Mouse (Mus musculus) midbrain, embryonic 12.5 days (tissue): ENCODE results near the gene Wdr82. TPM values are rescaled to one million over a fixed set of nuclear protein-coding genes. Genes with fewer than 3 reads are reported as not detected.

Experiments
- ATAC-seq: fragments of 200-750 bp; cut with Nextera tagmentation; 2 replicates; pipeline ENCODE4 v1.8.0; 2017; ENCODE audit warnings: low read depth, moderate TSS enrichment, moderate library complexity; ENCODE audit not compliant: low FRiP score
- H3K27ac ChIP-seq: fragments of 300-500 bp; sonication (generic); replicated peaks from 2 replicates; pipeline ENCODE4 v1.5.1; 2016; ENCODE audit warnings: mild to moderate bottlenecking
- H3K27me3 ChIP-seq: fragments of 300-500 bp; sonication (generic); 2 replicates; pipeline ENCODE4 v1.6.1; 2016; ENCODE audit warnings: mild to moderate bottlenecking
- H3K36me3 ChIP-seq: fragments of 300-500 bp; sonication (generic); 2 replicates; pipeline ENCODE4 v1.6.1; 2016
- H3K4me1 ChIP-seq: fragments of 300-500 bp; sonication (generic); 2 replicates; pipeline ENCODE4 v1.6.1; 2016
- H3K4me2 ChIP-seq: fragments of 300-500 bp; sonication (generic); replicated peaks from 2 replicates; pipeline ENCODE4 v1.6.1; 2016; ENCODE audit warnings: mild to moderate bottlenecking, moderate library complexity
- H3K4me3 ChIP-seq: fragments of 300-500 bp; sonication (generic); 2 replicates; pipeline ENCODE4 v1.5.1; 2016; ENCODE audit warnings: mild to moderate bottlenecking
- H3K9ac ChIP-seq: fragments of 300-500 bp; sonication (generic); replicated peaks from 2 replicates; pipeline ENCODE4 v1.6.1; 2016; ENCODE audit warnings: mild to moderate bottlenecking, moderate library complexity
- H3K9me3 ChIP-seq: fragments of 300-500 bp; sonication (generic); 2 replicates; pipeline ENCODE4 v1.6.1; 2016; ENCODE audit warnings: mild to moderate bottlenecking
- WGBS: fragments of 180-500 bp; shearing (Covaris S2); methylation state at CpG from one replicate; pipeline ENCODE4 v1.1.7; 2016; 5-methylcytosine and 5-hydroxymethylcytosine counted together
- polyA plus RNA-seq: library from polyadenylated mRNA; unstranded; fragments of >200 nt; fragmentation: Nextera tagmentation; extraction: Ambion mirVana; gene quantifications from 2 replicates; pipeline ENCODE4 v1.2.1, GENCODE M21; 2016

The Wdr82 gene
- polyA plus RNA-seq, 1 experiment from 2014 or later, result 35.6 TPM

GRCm38 (mm10) chr9:106148541-106149398 is 22.0 kb upstream of the Wdr82 start:
- Histone ChIP-seq H3K4me1 (peaks cover 45% of the 10 kb centered on the region), H3K4me2 (peak overlapping the region; percentile 78), H3K4me3 (peak overlapping the region; percentile 85), H3K27me3 (no peaks in the 10 kb centered on the region; the same call in 1 of the 2 replicates), H3K9me3 (no peaks in the 10 kb centered on the region), H3K27ac (peak overlapping the region; percentile 95), H3K36me3 (peaks cover 25% of the 10 kb centered on the region), H3K9ac (peak overlapping the region; percentile 97)
- peak; percentile 83 for ATAC-seq
- WGBS, result under 1% methylated on average over 36 of the region's 36 CpGs

- Histone ChIP-seq H3K4me2 (peak overlapping the region; percentile 78), H3K4me1 (peaks cover 44% of the 10 kb centered on the region), H3K27me3 (no peaks in the 10 kb centered on the region; the same call in 1 of the 2 replicates), H3K9ac (peak overlapping the region; percentile 97), H3K4me3 (peak overlapping the region; percentile 85), H3K36me3 (peaks cover 31% of the 10 kb centered on the region), H3K27ac (peak overlapping the region; percentile 95), H3K9me3 (no peaks in the 10 kb centered on the region)
- ATAC-seq, result no peak
- WGBS, result 10% methylated on average over 10 of the region's 10 CpGs
Measured at GRCm38 (mm10) chr9:106149399-106149754, 21.4 kb upstream of the Wdr82 start.

GRCm38 (mm10) chr9:106154106-106154505 is 16.6 kb upstream of the Wdr82 start:
- Histone ChIP-seq H3K27ac (peak overlapping the region; percentile 72), H3K27me3 (no peaks in the 10 kb centered on the region), H3K4me1 (peaks cover 50% of the 10 kb centered on the region), H3K9ac (no peak overlapping the region), H3K4me3 (no peak overlapping the region), H3K36me3 (peaks cover 31% of the 10 kb centered on the region), H3K4me2 (no peak overlapping the region), H3K9me3 (no peaks in the 10 kb centered on the region)
- ATAC-seq, result no peak
- 87% methylated on average over 9 of the region's 9 CpGs for WGBS

GRCm38 (mm10) chr9:106156419-106156818 is 14.3 kb upstream of the Wdr82 start:
- H3K27ac ChIP-seq, result peak overlapping the region; percentile 72
- peak; percentile 60 for ATAC-seq
- H3K4me1 ChIP-seq, result peaks cover 40% of the 10 kb centered on the region
- H3K4me3 ChIP-seq, result no peak overlapping the region
- H3K36me3 ChIP-seq, result peaks cover 26% of the 10 kb centered on the region
- no peak overlapping the region for H3K9ac ChIP-seq
- no peaks in the 10 kb centered on the region for H3K9me3 ChIP-seq
- no peaks in the 10 kb centered on the region for H3K27me3 ChIP-seq
- 58% methylated on average over 5 of the region's 5 CpGs for WGBS
- H3K4me2 ChIP-seq, result no peak overlapping the region

GRCm38 (mm10) chr9:106156921-106157622 is 13.7 kb upstream of the Wdr82 start:
- H3K4me2 ChIP-seq, result no peak overlapping the region
- peaks cover 38% of the 10 kb centered on the region for H3K4me1 ChIP-seq
- no peak for ATAC-seq
- H3K4me3 ChIP-seq, result no peak overlapping the region
- H3K9ac ChIP-seq, result no peak overlapping the region
- no peaks in the 10 kb centered on the region for H3K27me3 ChIP-seq
- 80% methylated on average over 21 of the region's 21 CpGs for WGBS
- peaks cover 23% of the 10 kb centered on the region for H3K36me3 ChIP-seq
- H3K9me3 ChIP-seq, result no peaks in the 10 kb centered on the region
- no peak overlapping the region for H3K27ac ChIP-seq

GRCm38 (mm10) chr9:106157623-106157925 is 13.2 kb upstream of the Wdr82 start:
- H3K4me3 ChIP-seq, result no peak overlapping the region
- 85% methylated on average over 10 of the region's 10 CpGs for WGBS
- H3K9ac ChIP-seq, result no peak overlapping the region
- peaks cover 33% of the 10 kb centered on the region for H3K4me1 ChIP-seq
- no peak overlapping the region for H3K4me2 ChIP-seq
- peaks cover 18% of the 10 kb centered on the region for H3K36me3 ChIP-seq
- H3K27me3 ChIP-seq, result no peaks in the 10 kb centered on the region
- ATAC-seq, result no peak
- no peak overlapping the region for H3K27ac ChIP-seq
- no peaks in the 10 kb centered on the region for H3K9me3 ChIP-seq

GRCm38 (mm10) chr9:106158037-106158491 is 12.7 kb upstream of the Wdr82 start, which contains the start of gene Glyctk:
TSS of gene Glyctk (minus strand) at chr9:106158138.
- Histone ChIP-seq H3K27me3 (no peaks in the 10 kb centered on the region), H3K9me3 (no peaks in the 10 kb centered on the region), H3K4me3 (no peak within 1 kb of the TSS), H3K27ac (no peak within 1 kb of the TSS), H3K4me1 (peaks cover 33% of the 10 kb centered on the region), H3K9ac (no peak within 1 kb of the TSS), H3K36me3 (peaks cover 13% of the 10 kb centered on the region), H3K4me2 (peak within 1 kb of the TSS; percentile 64; the same call in 1 of the 2 replicates)
- no peak for ATAC-seq
- WGBS, result 86% methylated on average over 6 of the region's 6 CpGs

GRCm38 (mm10) chr9:106159237-106159636 is 11.5 kb upstream of the Wdr82 start:
- H3K9ac ChIP-seq, result no peak overlapping the region
- peak overlapping the region; percentile 64 for H3K4me2 ChIP-seq
- no peaks in the 10 kb centered on the region for H3K9me3 ChIP-seq
- no peak overlapping the region for H3K27ac ChIP-seq
- H3K4me3 ChIP-seq, result no peak overlapping the region
- no peaks in the 10 kb centered on the region for H3K27me3 ChIP-seq
- no peak for ATAC-seq
- peaks cover 31% of the 10 kb centered on the region for H3K4me1 ChIP-seq
- WGBS, result 82% methylated on average over 9 of the region's 9 CpGs
- peaks cover 1% of the 10 kb centered on the region for H3K36me3 ChIP-seq

GRCm38 (mm10) chr9:106159784-106160301 is 10.9 kb upstream of the Wdr82 start:
- under 1% methylated on average over 24 of the region's 24 CpGs for WGBS
- H3K4me3 ChIP-seq, result peak overlapping the region; percentile 53
- no peaks in the 10 kb centered on the region for H3K27me3 ChIP-seq
- no peaks in the 10 kb centered on the region for H3K9me3 ChIP-seq
- H3K4me2 ChIP-seq, result peak overlapping the region; percentile 64
- no peaks in the 10 kb centered on the region for H3K36me3 ChIP-seq
- H3K4me1 ChIP-seq, result peaks cover 26% of the 10 kb centered on the region
- peak overlapping the region; percentile 59 for H3K9ac ChIP-seq
- H3K27ac ChIP-seq, result peak overlapping the region; percentile 97
- peak; percentile 71 for ATAC-seq

- Histone ChIP-seq H3K27ac (peak overlapping the region; percentile 97), H3K36me3 (no peaks in the 10 kb centered on the region), H3K9me3 (no peaks in the 10 kb centered on the region), H3K27me3 (no peaks in the 10 kb centered on the region), H3K4me2 (peak overlapping the region; percentile 64), H3K4me3 (peak overlapping the region; percentile 53), H3K9ac (peak overlapping the region; percentile 59), H3K4me1 (peaks cover 22% of the 10 kb centered on the region)
- no peak for ATAC-seq
- 46% methylated on average over 5 of the region's 5 CpGs for WGBS
Measured at GRCm38 (mm10) chr9:106160426-106160825, 10.3 kb upstream of the Wdr82 start.

- no peak overlapping the region for H3K4me2 ChIP-seq
- H3K4me1 ChIP-seq, result peaks cover 8% of the 10 kb centered on the region; the same call in 1 of the 2 replicates
- ATAC-seq, result no peak
- 0 out of 2 replicates have a peak, but pooled peaks cover 3% of the 10 kb centered on the region for H3K27me3 ChIP-seq
- no peak overlapping the region for H3K4me3 ChIP-seq
- WGBS, result 83% methylated on average over 2 of the region's 2 CpGs
- no peak overlapping the region for H3K27ac ChIP-seq
- H3K36me3 ChIP-seq, result no peaks in the 10 kb centered on the region
- H3K9me3 ChIP-seq, result no peaks in the 10 kb centered on the region
- no peak overlapping the region for H3K9ac ChIP-seq
Measured at GRCm38 (mm10) chr9:106166709-106167108, 4.0 kb upstream of the Wdr82 start.

GRCm38 (mm10) chr9:106167241-106167640 is 3.5 kb upstream of the Wdr82 start:
- H3K4me2 ChIP-seq, result no peak overlapping the region
- WGBS, result 83% methylated on average over 3 of the region's 3 CpGs
- H3K27ac ChIP-seq, result no peak overlapping the region
- no peak overlapping the region for H3K4me3 ChIP-seq
- no peaks in the 10 kb centered on the region for H3K9me3 ChIP-seq
- ATAC-seq, result no peak
- 0 out of 2 replicates have a peak, but pooled peaks cover 3% of the 10 kb centered on the region for H3K27me3 ChIP-seq
- peaks cover 8% of the 10 kb centered on the region; the same call in 1 of the 2 replicates for H3K4me1 ChIP-seq
- no peaks in the 10 kb centered on the region for H3K36me3 ChIP-seq
- H3K9ac ChIP-seq, result no peak overlapping the region
